Mouse (Mus musculus): ENCODE results near the gene 6030452D12Rik. TPM values are rescaled to one million over a fixed set of nuclear protein-coding genes. Genes with fewer than 3 reads are reported as not detected.

The 6030452D12Rik gene
- polyA plus RNA-seq (2014; fragmentation: Illumina TruSeq; extraction: RNeasy Lipid Tissue Mini Kit (QIAGEN cat#74804); ENCODE audit: low read depth, low replicate concordance) = not detected

DNA sequence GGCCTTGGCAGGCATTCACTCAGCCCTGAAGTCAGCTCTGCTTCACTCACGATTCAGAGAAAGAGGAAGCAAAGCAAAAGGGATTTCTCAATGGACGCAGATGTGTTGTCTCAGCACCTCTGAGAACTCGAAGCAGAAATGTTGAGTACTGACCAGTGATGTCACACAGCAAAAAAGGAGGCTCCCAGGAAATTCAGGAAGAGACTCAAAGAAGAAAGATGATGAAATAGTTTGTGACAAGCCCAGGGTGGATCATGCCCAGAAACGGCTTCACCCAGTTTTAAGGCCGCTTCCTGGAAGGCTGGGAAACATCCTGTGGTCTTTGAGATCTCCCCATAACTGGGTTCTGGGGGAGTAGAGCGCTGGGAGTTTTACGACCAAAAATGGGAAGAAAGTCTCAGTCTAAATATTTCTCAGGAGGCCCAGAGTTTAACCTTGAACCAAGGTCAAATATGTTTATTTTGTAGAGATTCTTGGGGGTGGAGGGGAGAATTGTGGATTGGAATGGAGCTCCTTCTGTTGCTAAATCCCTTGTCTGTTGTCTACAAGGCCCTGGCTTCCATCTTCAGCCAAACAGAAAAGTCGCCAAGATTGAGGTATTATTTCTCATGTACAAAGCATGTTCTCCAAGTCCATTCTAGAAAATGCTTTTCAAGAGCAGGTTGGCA, at the start of gene 6030452D12Rik:
Gene 6030452D12Rik (plus strand): TSS at position 505 of the 668 bp plus-strand sequence.

GRCm38 (mm10) chr8:106510365-106510975, 10.1 kb downstream of the 6030452D12Rik start, which contains the start of gene Cdh3:
TSS of gene Cdh3 (plus strand) at chr8:106510891.

Other genes starting within 250 kb of the 6030452D12Rik start
- 1.5 TPM for gene Smpd3, start 162.5 kb upstream of the 6030452D12Rik start, polyA plus RNA-seq (2014; fragmentation: Illumina TruSeq; extraction: RNeasy Lipid Tissue Mini Kit (QIAGEN cat#74804); ENCODE audit: low read depth, low replicate concordance)
- gene Zfp90, start 85.2 kb upstream of the 6030452D12Rik start, polyA plus RNA-seq (2014; fragmentation: Illumina TruSeq; extraction: RNeasy Lipid Tissue Mini Kit (QIAGEN cat#74804); ENCODE audit: low read depth, low replicate concordance) = 5.1 TPM
- gene Cdh3, start 10.4 kb downstream of the 6030452D12Rik start, polyA plus RNA-seq (2014; fragmentation: Illumina TruSeq; extraction: RNeasy Lipid Tissue Mini Kit (QIAGEN cat#74804); ENCODE audit: low read depth, low replicate concordance) = not detected
- not detected for gene Gm10073, start 72.9 kb downstream of the 6030452D12Rik start, polyA plus RNA-seq (2014; fragmentation: Illumina TruSeq; extraction: RNeasy Lipid Tissue Mini Kit (QIAGEN cat#74804); ENCODE audit: low read depth, low replicate concordance)
- 0.12 TPM for gene Cdh1, start 102.8 kb downstream of the 6030452D12Rik start, polyA plus RNA-seq (2014; fragmentation: Illumina TruSeq; extraction: RNeasy Lipid Tissue Mini Kit (QIAGEN cat#74804); ENCODE audit: low read depth, low replicate concordance)
- gene Tango6, start 182.5 kb downstream of the 6030452D12Rik start, polyA plus RNA-seq (2014; fragmentation: Illumina TruSeq; extraction: RNeasy Lipid Tissue Mini Kit (QIAGEN cat#74804); ENCODE audit: low read depth, low replicate concordance) = 1.2 TPM

All from adrenal gland, adult 10 weeks (tissue).